Mouse (Mus musculus) urinary bladder, postnatal 36 days (tissue): ENCODE measurements around the gene A930018P22Rik.
A peak's percentile ranks its signal among the peaks of the same experiment; 100 is the strongest.

Experiments used
- DNase-seq, 2 experiments: peaks; one replicate each; pipeline ENCODE4 v3.0.0; 2022; ENCODE audit warnings: low spot score in 2 of 2, mixed read lengths in 1 of 2

Gene A930018P22Rik

GRCm38 (mm10) chr2:104119097-104119496, 3.5 kb upstream of the A930018P22Rik start:
- no peak for DNase-seq

DNA sequence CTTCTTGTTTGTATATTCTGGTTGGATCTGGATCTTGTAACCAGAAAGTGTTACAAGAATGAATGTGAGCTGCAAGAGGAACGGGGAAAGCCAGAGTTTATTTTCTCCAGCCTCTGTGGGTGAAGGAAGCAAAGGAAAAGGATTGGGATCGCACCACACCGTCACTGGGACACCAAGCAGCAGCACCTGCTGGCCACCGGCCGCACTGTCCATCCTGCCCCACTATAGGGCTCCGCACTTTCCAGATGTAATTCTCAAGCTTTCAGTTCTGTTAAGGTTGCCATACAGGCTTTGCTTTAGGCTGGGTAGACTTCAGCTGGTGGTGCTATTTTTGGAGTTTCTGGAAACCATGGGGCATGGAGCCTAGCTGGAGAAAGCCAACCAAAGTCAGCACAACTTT, 2.3 kb upstream of the A930018P22Rik start:
- DNase-seq: no peak

GRCm38 (mm10) chr2:104121681-104122504, 676 bp upstream of the A930018P22Rik start:
- DNase-seq: no peak

GRCm38 (mm10) chr2:104123540-104123939, 971 bp downstream of the A930018P22Rik start:
- DNase-seq: no peak

- no peak for DNase-seq
Observed at GRCm38 (mm10) chr2:104124071-104124470, 1.5 kb downstream of the A930018P22Rik start.

DNA sequence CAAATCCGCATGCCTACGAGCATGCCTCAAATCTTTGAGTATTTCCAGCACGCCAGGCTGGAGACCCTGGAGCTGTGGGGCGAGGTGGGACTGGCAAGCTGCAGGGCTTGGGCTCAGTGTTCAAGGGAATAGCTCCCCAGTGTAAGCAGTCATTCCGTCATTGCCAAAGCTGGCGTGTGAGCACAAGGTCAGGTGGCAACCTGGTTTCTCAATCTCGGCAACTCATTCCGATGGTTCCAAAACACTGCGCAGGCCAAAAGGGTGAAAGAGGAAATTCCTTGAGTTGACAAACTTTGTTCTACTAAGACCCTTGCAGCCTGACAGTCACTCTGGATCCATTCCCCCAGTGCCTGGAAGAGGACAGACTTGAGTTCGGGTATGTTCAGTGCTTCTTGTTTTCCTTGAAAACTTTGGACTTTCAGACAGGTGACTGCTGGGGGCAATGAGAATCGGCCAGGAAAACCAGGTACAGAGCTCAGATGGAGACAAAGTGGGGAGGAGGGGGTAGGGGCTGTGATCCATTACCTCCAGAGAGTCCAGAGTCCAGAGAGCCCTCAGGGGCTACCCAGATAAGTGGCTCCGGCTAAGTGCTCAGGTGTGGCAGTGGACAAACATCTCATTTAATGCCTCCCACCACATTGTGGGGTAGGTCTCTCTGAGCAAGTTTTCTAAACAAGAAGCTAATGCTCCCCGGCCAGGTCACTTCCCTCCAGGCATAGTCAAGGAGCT, 6.4 kb downstream of the A930018P22Rik start:
- peak in 1 of 2 experiments; percentile 42 for DNase-seq

- no peak for DNase-seq
Observed at GRCm38 (mm10) chr2:104130165-104130564, 7.6 kb downstream of the A930018P22Rik start.

- no peak for DNase-seq
Observed at GRCm38 (mm10) chr2:104130969-104131368, 8.4 kb downstream of the A930018P22Rik start.

GRCm38 (mm10) chr2:104132266-104132859, 9.8 kb downstream of the A930018P22Rik start:
- DNase-seq: no peak

DNA sequence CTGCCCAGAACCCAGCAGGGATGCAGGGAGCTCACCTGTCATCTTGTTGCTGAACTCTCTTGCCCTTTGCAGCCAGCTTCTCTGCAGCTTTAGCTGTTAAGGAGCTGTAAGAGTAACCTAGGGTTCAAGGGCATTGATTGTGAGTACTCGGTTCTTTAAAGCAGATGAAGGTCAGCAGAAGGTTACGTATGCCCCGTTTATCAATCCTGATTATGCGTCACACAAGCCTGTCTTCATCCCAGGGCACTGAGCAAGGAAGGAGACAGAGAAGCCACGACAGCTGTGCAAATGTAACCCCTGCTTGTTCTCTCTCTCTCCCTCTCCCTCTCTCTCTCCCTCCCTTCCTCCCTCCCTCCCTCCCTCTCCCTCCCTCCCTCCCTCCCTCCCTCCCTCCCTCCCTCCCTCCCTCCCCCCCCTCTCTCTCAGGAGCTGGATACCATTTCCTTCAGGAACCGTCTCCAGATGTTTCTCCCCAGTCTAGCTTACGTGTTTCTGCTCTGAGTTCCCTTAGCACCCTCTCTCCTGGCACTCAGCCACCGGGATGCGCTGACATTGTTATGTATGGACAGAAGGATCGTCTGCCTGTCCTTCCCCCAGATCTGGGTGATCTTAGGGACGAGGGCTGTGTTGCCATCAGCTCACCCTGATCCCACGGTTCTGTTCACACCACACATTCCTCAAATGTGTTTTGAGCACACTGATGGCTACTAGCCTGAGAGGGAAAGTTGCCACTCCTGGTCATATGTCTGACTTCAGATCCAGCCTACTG, 10.7 kb downstream of the A930018P22Rik start:
- DNase-seq: no peak

DNA sequence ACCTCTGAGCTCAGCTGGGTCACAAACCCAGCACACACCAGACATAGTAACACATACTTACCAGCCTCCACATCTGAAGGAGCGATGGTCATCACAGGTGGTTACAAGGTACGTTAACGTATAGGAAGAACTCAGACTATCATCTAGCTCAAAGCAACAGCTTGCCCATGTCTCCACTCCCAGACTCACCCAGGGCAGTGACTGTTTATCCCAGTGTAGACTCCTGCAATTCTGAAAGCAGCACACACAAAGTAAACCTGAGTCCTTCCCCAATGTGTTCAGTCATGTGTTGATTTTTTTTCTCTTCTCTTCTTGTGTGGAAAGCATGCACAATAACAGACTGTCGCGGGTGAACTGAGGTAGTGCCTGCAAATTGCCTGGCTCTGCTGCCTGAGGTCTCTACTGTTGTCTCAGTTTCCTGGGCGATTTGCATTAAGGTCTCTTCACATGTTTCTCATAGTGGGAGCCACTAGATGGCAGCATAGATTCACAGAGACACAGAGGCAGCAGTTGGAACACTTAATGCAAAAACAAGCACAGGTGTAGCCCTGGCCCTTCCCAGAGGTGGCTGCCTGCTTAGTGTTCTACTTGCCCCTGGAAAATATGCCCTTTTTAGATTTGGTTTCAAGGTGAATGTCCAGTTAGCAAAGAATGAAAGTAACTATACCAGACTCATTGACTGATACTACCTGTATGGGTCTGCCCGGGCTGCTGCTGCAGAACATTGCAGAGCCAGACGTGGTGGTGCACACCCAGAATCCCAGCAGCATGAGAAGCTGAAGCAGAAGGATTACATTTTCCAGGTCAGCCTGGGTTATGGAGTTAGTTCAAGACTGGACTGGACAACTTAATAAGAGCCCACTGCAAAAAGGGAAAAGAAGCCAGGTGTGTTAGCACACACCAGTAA, 11.8 kb downstream of the A930018P22Rik start:
- peak; percentile 48 to 50 for DNase-seq

GRCm38 (mm10) chr2:104135920-104136319, 13.4 kb downstream of the A930018P22Rik start:
- DNase-seq: no peak

GRCm38 (mm10) chr2:104142140-104142539, 19.6 kb downstream of the A930018P22Rik start:
- DNase-seq: no peak

- no peak for DNase-seq
Observed at GRCm38 (mm10) chr2:104144004-104144403, 21.4 kb downstream of the A930018P22Rik start.

GRCm38 (mm10) chr2:104145983-104146382, 23.4 kb downstream of the A930018P22Rik start:
- DNase-seq: no peak

- DNase-seq: no peak
Observed at GRCm38 (mm10) chr2:104147910-104148561, 25.5 kb downstream of the A930018P22Rik start.

- no peak for DNase-seq
Observed at GRCm38 (mm10) chr2:104150608-104151397, 28.2 kb downstream of the A930018P22Rik start.

DNA sequence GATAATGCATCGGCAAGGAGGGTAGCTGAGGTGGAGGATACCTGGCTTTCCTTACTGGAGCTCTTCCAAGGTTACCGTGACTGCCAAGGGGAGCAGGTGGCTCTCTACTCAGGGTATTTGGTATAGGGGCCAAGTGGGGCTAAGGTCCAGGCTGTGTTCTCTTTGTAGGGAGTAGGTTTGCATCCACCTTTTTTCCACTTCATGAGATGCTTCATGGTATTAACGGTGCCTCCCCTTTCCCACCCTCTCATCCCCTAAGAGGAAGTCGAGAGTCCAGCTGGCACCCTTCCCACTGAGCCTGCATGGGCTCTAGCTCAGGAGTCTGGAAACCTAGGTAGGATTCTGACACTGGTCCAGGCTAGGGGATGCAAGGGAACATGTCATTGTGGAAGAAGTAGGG, 30.8 kb downstream of the A930018P22Rik start:
- DNase-seq: no peak

- DNase-seq: no peak
Observed at GRCm38 (mm10) chr2:104153876-104154275, 31.3 kb downstream of the A930018P22Rik start.
